Mouse (Mus musculus): Measurements from ENCODE around the gene Vps45. TPM values are rescaled to one million over a fixed set of nuclear protein-coding genes. Genes with fewer than 3 reads are reported as not detected.
A peak's percentile ranks its signal among the peaks of the same experiment; 100 is the strongest.

Vps45 gene
- total and polyA plus RNA-seq, 3 experiments, result 20.6 to 92.0 (median 28.9) TPM

- TF ChIP-seq ETS1 (IDR thresholded peaks at IDR 0.05; ENCODE audit: low read depth, low read length) (peak; percentile 31; the same call in 1 of the 2 replicates), POLR2A (IDR thresholded peaks at IDR 0.05; ENCODE audit: control insufficient read depth in 1 of 2, insufficient read depth in 1 of 2, low read depth in 1 of 2, low read length in 2 of 2, poor library complexity in 1 of 2) (peak; percentile 89 to 96), CHD2 (IDR thresholded peaks at IDR 0.05; ENCODE audit: low read length) (peak; percentile 50; the same call in 1 of the 2 replicates), MAFK (IDR thresholded peaks at IDR 0.05; ENCODE audit: borderline replicate concordance, low read depth, low read length) (no peak), MAZ (IDR thresholded peaks at IDR 0.05; ENCODE audit: low read depth, low read length) (peak; percentile 75; the same call in 1 of the 2 replicates), NELFE (IDR thresholded peaks at IDR 0.05; ENCODE audit: low read depth, low read length) (peak; percentile 98), USF2 (IDR thresholded peaks at IDR 0.05; ENCODE audit: borderline replicate concordance in 1 of 2, insufficient read depth in 1 of 2, low read depth in 1 of 2, low read length in 2 of 2) (no peak), EP300 (IDR thresholded peaks at IDR 0.05; ENCODE audit: low read depth in 1 of 2, low read length in 2 of 2) (peak in 1 of 2 experiments; percentile 18; a peak in 2 of 4 replicates), BHLHE40 (IDR thresholded peaks at IDR 0.05; ENCODE audit: borderline replicate concordance, low read depth, low read length) (peak; percentile 66; the same call in 1 of the 2 replicates), KAT2A (conservative IDR thresholded peaks at IDR 0.05; ENCODE audit: low read depth, low read length) (peak; percentile 63), CHD1 (IDR thresholded peaks at IDR 0.05; ENCODE audit: low read depth, low read length) (peak; percentile 94), MXI1 (IDR thresholded peaks at IDR 0.05; ENCODE audit: low read depth, low read length) (0 out of 2 replicates have a peak, but pooled peaks have one; percentile 49), E2F4 (IDR thresholded peaks at IDR 0.05; ENCODE audit: borderline replicate concordance, low read depth, low read length) (peak; percentile 12; the same call in 1 of the 2 replicates), SIN3A (IDR thresholded peaks at IDR 0.05; ENCODE audit: low read length) (peak; percentile 76), MYC (IDR thresholded peaks at IDR 0.05; ENCODE audit: low read depth, low read length) (peak; percentile 95), MAX (IDR thresholded peaks at IDR 0.05; ENCODE audit: low read length) (peak; percentile 66), UBTF (IDR thresholded peaks at IDR 0.05; ENCODE audit: borderline replicate concordance, insufficient read depth, low read depth, low read length) (no peak), USF1 (IDR thresholded peaks at IDR 0.05; ENCODE audit: low read depth, low read length) (peak; percentile 65), ZMIZ1 (IDR thresholded peaks at IDR 0.05; ENCODE audit: low read depth, low read length) (peak; percentile 99)
These were observed 107.3 kb downstream of the Vps45 start (continued) for GRCm38 (mm10) chr3:95950763-95951551.

Other genes with a start within 250 kb of the Vps45 start
- gene Rprd2, start 239.6 kb downstream of the Vps45 start, total RNA-seq (2012; rRNA removed), result 16.3 and 17.1 TPM in 2 replicates
- gene Rprd2, start 239.6 kb downstream of the Vps45 start, polyA plus RNA-seq (2012; ENCODE audit: insufficient read depth in 1 of 2, insufficient read length in 2 of 2, low read depth in 1 of 2, low replicate concordance in 2 of 2, missing spikeins in 1 of 2), result 10 to 100 TPM; 31.9 to 42.0 TPM
- 109 and 126 TPM in 2 replicates for gene Prpf3, start 202.6 kb downstream of the Vps45 start, total RNA-seq (2012; rRNA removed)
- gene Prpf3, start 202.6 kb downstream of the Vps45 start, polyA plus RNA-seq (2012; ENCODE audit: insufficient read depth in 1 of 2, insufficient read length in 2 of 2, low read depth in 1 of 2, low replicate concordance in 2 of 2, missing spikeins in 1 of 2), result 100 to 1,000 TPM; 199 to 277 TPM
- 524 and 586 TPM in 2 replicates for gene Mrps21, start 186.9 kb downstream of the Vps45 start, total RNA-seq (2012; rRNA removed)
- gene Mrps21, start 186.9 kb downstream of the Vps45 start, polyA plus RNA-seq (2012; ENCODE audit: insufficient read depth in 1 of 2, insufficient read length in 2 of 2, low read depth in 1 of 2, low replicate concordance in 2 of 2, missing spikeins in 1 of 2), result 100 to 1,000 TPM in 1 of 2 experiments, not detected in 1; 469 TPM
- 4.9 and 18.5 TPM in 2 replicates for gene Ciart, start 176.2 kb downstream of the Vps45 start, total RNA-seq (2012; rRNA removed)
- gene Ciart, start 176.2 kb downstream of the Vps45 start, polyA plus RNA-seq (2012; ENCODE audit: insufficient read depth in 1 of 2, insufficient read length in 2 of 2, low read depth in 1 of 2, low replicate concordance in 2 of 2, missing spikeins in 1 of 2), result 10 to 100 TPM in 1 of 2 experiments, not detected in 1; 23.8 TPM
- gene BC028528, start 166.5 kb downstream of the Vps45 start, total RNA-seq (2012; rRNA removed), result 7.4 and 12.2 TPM in 2 replicates
- 10 to 100 TPM in 1 of 2 experiments, not detected in 1; 13.6 TPM for gene BC028528, start 166.5 kb downstream of the Vps45 start, polyA plus RNA-seq (2012; ENCODE audit: insufficient read depth in 1 of 2, insufficient read length in 2 of 2, low read depth in 1 of 2, low replicate concordance in 2 of 2, missing spikeins in 1 of 2)
- 110 and 127 TPM in 2 replicates for gene Aph1a, start 164.5 kb downstream of the Vps45 start, total RNA-seq (2012; rRNA removed)
- gene Aph1a, start 164.5 kb downstream of the Vps45 start, polyA plus RNA-seq (2012; ENCODE audit: insufficient read depth in 1 of 2, insufficient read length in 2 of 2, low read depth in 1 of 2, low replicate concordance in 2 of 2, missing spikeins in 1 of 2), result 100 to 1,000 TPM in 1 of 2 experiments, not detected in 1; 170 TPM
- 0.15 TPM in 1 of 2 replicates, not detected in the other for gene Car14, start 153.8 kb downstream of the Vps45 start, total RNA-seq (2012; rRNA removed)
- gene Car14, start 153.8 kb downstream of the Vps45 start, polyA plus RNA-seq (2012; ENCODE audit: insufficient read depth in 1 of 2, insufficient read length in 2 of 2, low read depth in 1 of 2, low replicate concordance in 2 of 2, missing spikeins in 1 of 2), result under 1 TPM in 1 of 2 experiments, not detected in 1; 0.38 TPM
- gene Anp32e, start 129.2 kb downstream of the Vps45 start, total RNA-seq (2012; rRNA removed), result 159 and 197 TPM in 2 replicates
- 100 to 1,000 TPM; 412 to 748 TPM for gene Anp32e, start 129.2 kb downstream of the Vps45 start, polyA plus RNA-seq (2012; ENCODE audit: insufficient read depth in 1 of 2, insufficient read length in 2 of 2, low read depth in 1 of 2, low replicate concordance in 2 of 2, missing spikeins in 1 of 2)
- gene Plekho1, start 62.5 kb downstream of the Vps45 start, total RNA-seq (2012; rRNA removed), result 4.2 and 6.4 TPM in 2 replicates
- 10 to 100 TPM in 1 of 2 experiments, not detected in 1; 19.2 TPM for gene Plekho1, start 62.5 kb downstream of the Vps45 start, polyA plus RNA-seq (2012; ENCODE audit: insufficient read depth in 1 of 2, insufficient read length in 2 of 2, low read depth in 1 of 2, low replicate concordance in 2 of 2, missing spikeins in 1 of 2)
- 25.8 and 27.5 TPM in 2 replicates for gene Otud7b, start 46.1 kb upstream of the Vps45 start, total RNA-seq (2012; rRNA removed)
- gene Otud7b, start 46.1 kb upstream of the Vps45 start, polyA plus RNA-seq (2012; ENCODE audit: insufficient read depth in 1 of 2, insufficient read length in 2 of 2, low read depth in 1 of 2, low replicate concordance in 2 of 2, missing spikeins in 1 of 2), result 10 to 100 TPM; 17.9 to 24.4 TPM
- 0.62 and 0.77 TPM in 2 replicates for gene Mtmr11, start 103.5 kb upstream of the Vps45 start, total RNA-seq (2012; rRNA removed)
- gene Mtmr11, start 103.5 kb upstream of the Vps45 start, polyA plus RNA-seq (2012; ENCODE audit: insufficient read depth in 1 of 2, insufficient read length in 2 of 2, low read depth in 1 of 2, low replicate concordance in 2 of 2, missing spikeins in 1 of 2), result 1 to 10 TPM in 1 of 2 experiments, not detected in 1; 1.4 TPM
- 135 and 157 TPM in 2 replicates for gene Sf3b4, start 113.9 kb upstream of the Vps45 start, total RNA-seq (2012; rRNA removed)
- gene Sf3b4, start 113.9 kb upstream of the Vps45 start, polyA plus RNA-seq (2012; ENCODE audit: insufficient read depth in 1 of 2, insufficient read length in 2 of 2, low read depth in 1 of 2, low replicate concordance in 2 of 2, missing spikeins in 1 of 2), result 100 to 1,000 TPM; 102 to 423 TPM
- 0.77 and 2.1 TPM in 2 replicates for gene Sv2a, start 122.7 kb upstream of the Vps45 start, total RNA-seq (2012; rRNA removed)
- gene Sv2a, start 122.7 kb upstream of the Vps45 start, polyA plus RNA-seq (2012; ENCODE audit: insufficient read depth in 1 of 2, insufficient read length in 2 of 2, low read depth in 1 of 2, low replicate concordance in 2 of 2, missing spikeins in 1 of 2), result 1 to 10 TPM in 1 of 2 experiments, not detected in 1; 3.3 TPM
- 115 and 123 TPM in 2 replicates for gene Bola1, start 161.2 kb upstream of the Vps45 start, total RNA-seq (2012; rRNA removed)
- 100 to 1,000 TPM in 1 of 2 experiments, not detected in 1; 124 TPM for gene Bola1, start 161.2 kb upstream of the Vps45 start, polyA plus RNA-seq (2012; ENCODE audit: insufficient read depth in 1 of 2, insufficient read length in 2 of 2, low read depth in 1 of 2, low replicate concordance in 2 of 2, missing spikeins in 1 of 2)
- gene Hist2h2ab, start 161.4 kb upstream of the Vps45 start, total RNA-seq (2012; rRNA removed), result 197 and 234 TPM in 2 replicates
- gene Hist2h2ab, start 161.4 kb upstream of the Vps45 start, polyA plus RNA-seq (2012; ENCODE audit: insufficient read depth in 1 of 2, insufficient read length in 2 of 2, low read depth in 1 of 2, low replicate concordance in 2 of 2, missing spikeins in 1 of 2), result under 1 TPM in 1 of 2 experiments, not detected in 1; 0.72 TPM
- 2,824 and 3,687 TPM in 2 replicates for gene Hist2h2ac, start 162.4 kb upstream of the Vps45 start, total RNA-seq (2012; rRNA removed)
- gene Hist2h2ac, start 162.4 kb upstream of the Vps45 start, polyA plus RNA-seq (2012; ENCODE audit: insufficient read depth in 1 of 2, insufficient read length in 2 of 2, low read depth in 1 of 2, low replicate concordance in 2 of 2, missing spikeins in 1 of 2), result 1 to 10 TPM in 1 of 2 experiments, not detected in 1; 4.8 TPM
- 1.6 and 1.8 TPM in 2 replicates for gene Hist2h2be, start 162.7 kb upstream of the Vps45 start, total RNA-seq (2012; rRNA removed)
- 1 to 10 TPM in 1 of 2 experiments, not detected in 1; 3.2 TPM for gene Hist2h2be, start 162.7 kb upstream of the Vps45 start, polyA plus RNA-seq (2012; ENCODE audit: insufficient read depth in 1 of 2, insufficient read length in 2 of 2, low read depth in 1 of 2, low replicate concordance in 2 of 2, missing spikeins in 1 of 2)
- gene Hist2h3c2, start 180.7 kb upstream of the Vps45 start, total RNA-seq (2012; rRNA removed), result 2,744 and 3,348 TPM in 2 replicates
- gene Hist2h3c2, start 180.7 kb upstream of the Vps45 start, polyA plus RNA-seq (2012; ENCODE audit: insufficient read depth in 1 of 2, insufficient read length in 2 of 2, low read depth in 1 of 2, low replicate concordance in 2 of 2, missing spikeins in 1 of 2), result 1,000 to 10,000 TPM in 1 of 2 experiments, 1 to 10 TPM in 1; 8.2 to 1,897 TPM
- gene Hist2h2aa2, start 181.8 kb upstream of the Vps45 start, total RNA-seq (2012; rRNA removed), result 11,232 and 13,053 TPM in 2 replicates
- gene Hist2h2aa2, start 181.8 kb upstream of the Vps45 start, polyA plus RNA-seq (2012; ENCODE audit: insufficient read depth in 1 of 2, insufficient read length in 2 of 2, low read depth in 1 of 2, low replicate concordance in 2 of 2, missing spikeins in 1 of 2), result 10 to 100 TPM in 1 of 2 experiments, not detected in 1; 18.4 TPM
- gene Hist2h2aa1, start 187.0 kb upstream of the Vps45 start, total RNA-seq (2012; rRNA removed), result 3,456 and 4,103 TPM in 2 replicates
- 1 to 10 TPM in 1 of 2 experiments, not detected in 1; 1.5 TPM for gene Hist2h2aa1, start 187.0 kb upstream of the Vps45 start, polyA plus RNA-seq (2012; ENCODE audit: insufficient read depth in 1 of 2, insufficient read length in 2 of 2, low read depth in 1 of 2, low replicate concordance in 2 of 2, missing spikeins in 1 of 2)
- gene Hist2h3c1, start 188.2 kb upstream of the Vps45 start, total RNA-seq (2012; rRNA removed), result 1.3 and 1.5 TPM in 2 replicates
- gene Hist2h3c1, start 188.2 kb upstream of the Vps45 start, polyA plus RNA-seq (2012; ENCODE audit: insufficient read depth in 1 of 2, insufficient read length in 2 of 2, low read depth in 1 of 2, low replicate concordance in 2 of 2, missing spikeins in 1 of 2), result not detected
- 195 and 290 TPM in 2 replicates for gene Hist2h4, start 204.8 kb upstream of the Vps45 start, total RNA-seq (2012; rRNA removed)
- 1 to 10 TPM in 1 of 2 experiments, not detected in 1; 1.5 TPM for gene Hist2h4, start 204.8 kb upstream of the Vps45 start, polyA plus RNA-seq (2012; ENCODE audit: insufficient read depth in 1 of 2, insufficient read length in 2 of 2, low read depth in 1 of 2, low replicate concordance in 2 of 2, missing spikeins in 1 of 2)
- gene Hist2h3b, start 210.2 kb upstream of the Vps45 start, total RNA-seq (2012; rRNA removed), result 3,962 and 5,017 TPM in 2 replicates
- 10 to 100 TPM in 1 of 2 experiments, not detected in 1; 71.7 TPM for gene Hist2h3b, start 210.2 kb upstream of the Vps45 start, polyA plus RNA-seq (2012; ENCODE audit: insufficient read depth in 1 of 2, insufficient read length in 2 of 2, low read depth in 1 of 2, low replicate concordance in 2 of 2, missing spikeins in 1 of 2)
- 6,680 and 8,754 TPM in 2 replicates for gene Hist2h2bb, start 211.3 kb upstream of the Vps45 start, total RNA-seq (2012; rRNA removed)
- 10 to 100 TPM in 1 of 2 experiments, not detected in 1; 11.2 TPM for gene Hist2h2bb, start 211.3 kb upstream of the Vps45 start, polyA plus RNA-seq (2012; ENCODE audit: insufficient read depth in 1 of 2, insufficient read length in 2 of 2, low read depth in 1 of 2, low replicate concordance in 2 of 2, missing spikeins in 1 of 2)
- 3.4 and 4.7 TPM in 2 replicates for gene Fcgr1, start 235.5 kb upstream of the Vps45 start, total RNA-seq (2012; rRNA removed)
- gene Fcgr1, start 235.5 kb upstream of the Vps45 start, polyA plus RNA-seq (2012; ENCODE audit: insufficient read depth in 1 of 2, insufficient read length in 2 of 2, low read depth in 1 of 2, low replicate concordance in 2 of 2, missing spikeins in 1 of 2), result 1 to 10 TPM in 1 of 2 experiments, not detected in 1; 2.8 TPM